Mouse (Mus musculus) lung, postnatal 14 days (tissue): ENCODE measurements around the gene A830018L16Rik.

ENCODE experiments used
- DNase-seq: peaks from one replicate; pipeline ENCODE4 v3.0.0; 2021

The A830018L16Rik gene

GRCm38 (mm10) chr1:11657341-11658060 lies 243.6 kb downstream of the A830018L16Rik start:
- DNase-seq, result peak; percentile 54

- no peak for DNase-seq
Observed at GRCm38 (mm10) chr1:11658061-11658625, 244.2 kb downstream of the A830018L16Rik start.

DNA sequence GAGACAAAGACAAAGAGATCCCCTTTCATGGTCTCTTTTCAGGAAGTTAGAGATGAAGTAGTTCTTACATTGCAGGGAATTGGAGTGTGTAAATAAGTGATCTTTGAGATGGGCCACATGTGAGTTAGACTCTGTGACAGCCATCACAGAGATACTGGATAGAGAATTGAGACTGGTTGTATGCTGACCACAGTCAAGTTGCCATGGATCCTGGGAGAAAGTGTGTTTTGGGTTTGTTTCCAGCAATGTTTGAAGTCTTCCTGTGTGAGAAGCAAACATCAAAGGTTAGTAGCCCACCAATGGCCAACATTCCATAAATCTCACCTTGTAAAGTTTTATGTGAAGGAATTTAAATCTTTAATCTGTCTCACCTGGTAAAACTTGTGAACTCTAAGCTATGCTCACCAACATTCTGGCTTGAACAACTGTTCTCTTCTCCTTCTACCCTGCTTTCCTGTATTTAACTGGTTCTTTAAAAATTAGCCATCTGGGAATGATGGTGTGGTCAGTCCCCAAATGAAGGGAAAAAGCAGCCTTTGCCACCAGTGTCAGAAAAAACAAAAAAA lies 330.9 kb downstream of the A830018L16Rik start:
- no peak for DNase-seq

- no peak for DNase-seq
Observed at GRCm38 (mm10) chr1:11748424-11748823, 334.5 kb downstream of the A830018L16Rik start.

GRCm38 (mm10) chr1:11750065-11750464 lies 336.2 kb downstream of the A830018L16Rik start:
- no peak for DNase-seq

GRCm38 (mm10) chr1:11750607-11751006 lies 336.7 kb downstream of the A830018L16Rik start:
- DNase-seq, result peak; percentile 1

- DNase-seq, result no peak
Observed at GRCm38 (mm10) chr1:11751996-11752395, 338.1 kb downstream of the A830018L16Rik start.

DNA sequence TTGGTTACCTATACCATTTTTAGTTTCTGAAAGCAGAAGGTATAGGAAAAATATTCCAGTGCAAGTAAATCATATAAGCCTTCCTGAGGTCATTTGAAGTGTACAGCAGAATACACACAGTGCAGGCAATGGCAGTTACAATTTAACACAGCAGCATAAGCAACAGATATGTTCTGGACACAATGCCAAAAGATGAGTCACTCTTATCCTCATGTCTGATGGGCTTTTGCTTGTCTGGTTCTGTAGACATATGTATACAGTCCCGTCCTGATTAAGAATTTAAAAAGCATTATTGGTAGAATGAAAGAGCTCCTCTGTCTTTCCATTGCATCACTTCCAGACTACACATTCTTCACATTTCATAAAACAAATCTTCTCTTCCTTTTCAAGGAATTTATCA lies 374.4 kb downstream of the A830018L16Rik start:
- no peak for DNase-seq

DNA sequence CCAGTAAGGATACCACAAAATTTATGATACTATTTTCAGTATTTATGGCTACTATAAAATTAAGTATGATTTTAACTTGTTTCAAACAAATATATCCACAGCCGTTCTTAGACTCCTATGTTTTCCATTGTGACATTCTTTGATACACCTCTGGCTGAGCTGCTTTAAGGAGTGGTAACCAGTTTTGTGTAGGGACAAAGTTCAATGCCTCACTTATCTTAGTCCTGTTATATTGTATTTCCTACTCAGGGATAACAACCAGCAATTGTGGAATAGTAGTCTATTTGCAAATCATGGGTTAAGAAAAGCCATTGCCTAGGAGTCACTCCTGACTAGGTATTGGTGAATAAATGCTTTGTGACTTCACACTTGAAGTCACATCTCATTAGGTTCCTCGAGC lies 378.9 kb downstream of the A830018L16Rik start:
- no peak for DNase-seq

DNA sequence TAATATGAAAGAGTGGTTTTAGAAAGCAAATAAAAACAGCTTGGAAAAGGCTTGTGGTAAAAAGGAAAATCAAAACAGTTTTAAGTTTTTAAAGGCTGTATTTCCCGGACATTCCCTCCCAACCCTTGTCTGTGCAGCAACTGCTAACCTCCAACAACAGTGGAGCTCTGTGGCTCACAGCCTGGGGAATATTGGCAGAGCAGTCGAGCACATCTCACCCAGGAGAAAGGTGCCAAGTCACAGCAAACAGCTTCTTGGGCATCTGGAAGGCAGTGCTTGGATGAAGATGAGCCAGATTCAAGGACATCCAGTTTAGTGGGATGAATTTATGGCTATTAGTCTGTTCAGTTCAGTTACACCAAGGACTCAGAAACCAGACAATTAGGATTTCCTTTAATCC lies 381.8 kb downstream of the A830018L16Rik start:
- peak; percentile 1 for DNase-seq

- DNase-seq, result no peak
Observed at GRCm38 (mm10) chr1:11872847-11873246, 458.9 kb downstream of the A830018L16Rik start.

- no peak for DNase-seq
Observed at GRCm38 (mm10) chr1:11873573-11873972, 459.7 kb downstream of the A830018L16Rik start.

GRCm38 (mm10) chr1:11881706-11882105 lies 467.8 kb downstream of the A830018L16Rik start:
- no peak for DNase-seq

GRCm38 (mm10) chr1:11895715-11896114 lies 481.8 kb downstream of the A830018L16Rik start:
- no peak for DNase-seq

GRCm38 (mm10) chr1:11915873-11916272 lies 502.0 kb downstream of the A830018L16Rik start:
- no peak for DNase-seq

- no peak for DNase-seq
Observed at GRCm38 (mm10) chr1:11936984-11937383, 523.1 kb downstream of the A830018L16Rik start.

GRCm38 (mm10) chr1:11959421-11960206 lies 545.7 kb downstream of the A830018L16Rik start:
- no peak for DNase-seq

- DNase-seq, result no peak
Observed at GRCm38 (mm10) chr1:11982590-11983136, 568.8 kb downstream of the A830018L16Rik start.

- no peak for DNase-seq
Observed at GRCm38 (mm10) chr1:11990011-11990410, 576.1 kb downstream of the A830018L16Rik start.

- no peak for DNase-seq
Observed at GRCm38 (mm10) chr1:11996297-11996878, 582.5 kb downstream of the A830018L16Rik start.

GRCm38 (mm10) chr1:11997574-11997973 lies 583.7 kb downstream of the A830018L16Rik start:
- DNase-seq, result no peak

- no peak for DNase-seq
Observed at GRCm38 (mm10) chr1:12000557-12000956, 586.7 kb downstream of the A830018L16Rik start.
